18 mouse cellular contexts compared by ENCODE assay signal in genomic region chr14:34451872-34452271, GRCm38 (mm10). TPM values are rescaled to one million over a fixed set of nuclear protein-coding genes. Genes with fewer than 3 reads are reported as not detected.
"Had no signal": no experiment of that assay in that cellular context is flagged by ENCODE, and none has a peak within 500 bp of the region (broad histone marks: within the 10 kb centered on the region; RNA-seq: fewer than 3 reads in every experiment).

No protein-coding gene starts in this region.

- ATAC-seq: midbrain, embryonic 13.5 days; midbrain, embryonic 15.5 days had no signal

- H3K36me3 ChIP-seq: midbrain, embryonic 15.5 days had no signal

- H3K9me3 ChIP-seq: midbrain, embryonic 10.5 days; midbrain, embryonic 13.5 days; midbrain, embryonic 15.5 days; neural tube, embryonic 13.5 days; stomach, embryonic 15.5 days had no signal

- H3K9ac ChIP-seq: lung, embryonic 14.5 days; midbrain, embryonic 13.5 days; midbrain, embryonic 15.5 days; neural tube, embryonic 13.5 days; stomach, embryonic 15.5 days had no signal

- H3K4me2 ChIP-seq: lung, embryonic 14.5 days; midbrain, embryonic 13.5 days; midbrain, embryonic 15.5 days; neural tube, embryonic 13.5 days; stomach, embryonic 15.5 days had no signal

- DNase-seq: lung, adult 18-20 months; lung, embryonic 14.5 days; lung, postnatal 10 days; lung, postnatal 4 days; retina, postnatal 1 day; right cerebral cortex, adult 18-20 months; right cerebral cortex, postnatal 25 days; thymus, adult 2 months; thymus, postnatal 25 days; thymus, postnatal 4 days had no signal

- H3K4me3 ChIP-seq: midbrain, embryonic 10.5 days; midbrain, embryonic 13.5 days; midbrain, embryonic 15.5 days; myocyte; neural tube, embryonic 13.5 days; stomach, embryonic 15.5 days had no signal

- H3K27ac ChIP-seq: midbrain, embryonic 10.5 days; midbrain, embryonic 13.5 days; midbrain, embryonic 15.5 days; neural tube, embryonic 13.5 days; stomach, embryonic 15.5 days; stomach, postnatal 0 days had no signal

- H3K27me3 ChIP-seq: midbrain, embryonic 13.5 days; midbrain, embryonic 15.5 days; neural tube, embryonic 13.5 days; stomach, embryonic 15.5 days had no signal

RNA-seq across cellular contexts. Expression of gene Bmpr1a, which starts 51.3 kb away (rescaled TPM):
- total RNA-seq: megakaryocyte-erythroid progenitor cell, adult 5-6 weeks had no signal
